Mouse (Mus musculus) hindbrain, embryonic 15.5 days (tissue): Measurements from ENCODE around the gene Ccdc32. TPM values are rescaled to one million over a fixed set of nuclear protein-coding genes. Genes with fewer than 3 reads are reported as not detected.

Experiments used
- ATAC-seq: fragments of 200-750 bp; cut with Nextera tagmentation; 2 replicates; pipeline ENCODE4 v1.8.0; 2017; ENCODE audit warnings: low read depth, moderate number of reproducible peaks, moderate TSS enrichment; ENCODE audit not compliant: low FRiP score
- H3K27ac ChIP-seq: fragments of 300-500 bp; sonication (generic); replicated peaks from 2 replicates; pipeline ENCODE4 v1.5.1; 2015; ENCODE audit warnings: mild to moderate bottlenecking, inconsistent platforms
- H3K27me3 ChIP-seq: fragments of 300-500 bp; sonication (generic); 2 replicates; pipeline ENCODE4 v1.6.1; 2015; ENCODE audit warnings: control low read depth, inconsistent platforms
- H3K36me3 ChIP-seq: fragments of 300-500 bp; sonication (generic); 2 replicates; pipeline ENCODE4 v1.6.1; 2015; ENCODE audit warnings: control low read depth, inconsistent platforms
- H3K4me1 ChIP-seq: fragments of 300-500 bp; sonication (generic); replicated peaks from 2 replicates; pipeline ENCODE4 v1.6.1; 2015; ENCODE audit warnings: control low read depth, inconsistent platforms
- H3K4me2 ChIP-seq: fragments of 300-500 bp; sonication (generic); 2 replicates; pipeline ENCODE4 v1.6.1; 2015; ENCODE audit warnings: moderate library complexity, mild to moderate bottlenecking, inconsistent platforms
- H3K4me3 ChIP-seq: fragments of 300-500 bp; sonication (generic); 2 replicates; pipeline ENCODE4 v1.5.1; 2015; ENCODE audit warnings: mild to moderate bottlenecking, inconsistent platforms
- H3K9ac ChIP-seq: fragments of 300-500 bp; sonication (generic); 2 replicates; pipeline ENCODE4 v1.6.1; 2015; ENCODE audit warnings: inconsistent platforms
- H3K9me3 ChIP-seq: fragments of 300-500 bp; sonication (generic); 2 replicates; pipeline ENCODE4 v1.6.1; 2016; ENCODE audit warnings: control low read depth, inconsistent platforms
- WGBS: fragments of 180-500 bp; shearing (Covaris S2); methylation state at CpG from one replicate; pipeline ENCODE4 v1.1.7; 2015; 5-methylcytosine and 5-hydroxymethylcytosine counted together
- polyA plus RNA-seq: library from polyadenylated mRNA; unstranded; fragments of >200 nt; fragmentation: Nextera tagmentation; extraction: Ambion mirVana; gene quantifications from 2 replicates; pipeline ENCODE4 v1.2.1, GENCODE M21; 2015

Gene Ccdc32
- polyA plus RNA-seq, 1 experiment from 2014 or later = 37.0 TPM

DNA sequence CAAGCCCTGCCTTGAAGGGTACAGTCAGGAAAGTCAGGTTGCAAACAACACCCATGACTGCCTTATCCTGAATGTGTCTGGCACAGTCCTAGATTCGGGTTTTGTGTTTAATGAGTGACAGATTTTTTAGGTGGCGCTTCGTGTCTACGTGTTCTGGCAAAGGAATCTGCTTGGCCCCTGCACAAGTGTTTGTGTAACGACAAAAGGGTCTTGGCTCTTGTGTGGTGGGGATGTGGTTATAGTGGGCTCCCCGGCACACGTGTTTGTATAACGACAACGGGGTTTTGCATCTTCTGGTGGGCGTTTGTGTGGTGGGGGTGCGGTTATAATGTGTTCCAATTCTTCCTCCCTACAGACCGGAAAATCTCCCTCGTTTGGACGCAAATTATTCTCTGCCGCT is 53.3 kb downstream of the Ccdc32 start:
- H3K36me3 ChIP-seq = no peaks in the 10 kb centered on the region
- WGBS = 1% methylated on average over 15 of the region's 15 CpGs
- no peak overlapping the region for H3K27ac ChIP-seq
- peaks cover 37% of the 10 kb centered on the region for H3K27me3 ChIP-seq
- H3K4me3 ChIP-seq = peak overlapping the region; percentile 58
- H3K4me2 ChIP-seq = peak overlapping the region; percentile 93
- peaks cover 15% of the 10 kb centered on the region for H3K4me1 ChIP-seq
- ATAC-seq = peak; percentile 10; the same call in 1 of the 2 replicates
- peak overlapping the region; percentile 58 for H3K9ac ChIP-seq
- H3K9me3 ChIP-seq = no peaks in the 10 kb centered on the region

- ATAC-seq = peak; percentile 82
- Histone ChIP-seq H3K9me3 (no peaks in the 10 kb centered on the region), H3K4me3 (peak overlapping the region; percentile 42), H3K27ac (no peak overlapping the region), H3K4me1 (peaks cover 15% of the 10 kb centered on the region), H3K36me3 (no peaks in the 10 kb centered on the region), H3K9ac (peak overlapping the region; percentile 28; the same call in 1 of the 2 replicates), H3K27me3 (peaks cover 34% of the 10 kb centered on the region), H3K4me2 (peak overlapping the region; percentile 88)
- WGBS = under 1% methylated on average over 33 of the region's 33 CpGs
Observed at GRCm38 (mm10) chr2:118972687-118973376, 56.4 kb downstream of the Ccdc32 start.

GRCm38 (mm10) chr2:118972048-118972447 is 57.1 kb downstream of the Ccdc32 start:
- Histone ChIP-seq H3K4me2 (peak overlapping the region; percentile 88), H3K27me3 (peaks cover 27% of the 10 kb centered on the region), H3K9me3 (no peaks in the 10 kb centered on the region), H3K4me3 (no peak overlapping the region), H3K36me3 (no peaks in the 10 kb centered on the region), H3K9ac (no peak overlapping the region), H3K27ac (no peak overlapping the region), H3K4me1 (peaks cover 15% of the 10 kb centered on the region)
- WGBS = 81% methylated on average over 5 of the region's 5 CpGs
- no peak for ATAC-seq

GRCm38 (mm10) chr2:118969585-118970147 is 59.5 kb downstream of the Ccdc32 start:
- Histone ChIP-seq H3K4me1 (peaks cover 3% of the 10 kb centered on the region), H3K9me3 (no peaks in the 10 kb centered on the region), H3K4me2 (no peak overlapping the region), H3K27ac (no peak overlapping the region), H3K4me3 (no peak overlapping the region), H3K27me3 (peaks cover 19% of the 10 kb centered on the region), H3K36me3 (no peaks in the 10 kb centered on the region), H3K9ac (no peak overlapping the region)
- WGBS = 91% methylated on average over 11 of the region's 11 CpGs
- ATAC-seq = no peak

Other genes with a start within 250 kb of the Ccdc32 start
- 71.6 and 73.5 TPM in 2 replicates for gene Disp2, start 249.7 kb downstream of the Ccdc32 start, polyA plus RNA-seq
- gene Knstrn, start 215.4 kb downstream of the Ccdc32 start, polyA plus RNA-seq = 23.0 and 35.1 TPM in 2 replicates
- gene Ivd, start 167.4 kb downstream of the Ccdc32 start, polyA plus RNA-seq = 45.4 and 51.8 TPM in 2 replicates
- 8.0 and 8.9 TPM in 2 replicates for gene Bahd1, start 129.0 kb downstream of the Ccdc32 start, polyA plus RNA-seq
- 6.2 and 6.9 TPM in 2 replicates for gene Chst14, start 102.9 kb downstream of the Ccdc32 start, polyA plus RNA-seq
- gene Rpusd2, start 5.4 kb upstream of the Ccdc32 start, polyA plus RNA-seq = 3.7 and 4.8 TPM in 2 replicates
- 10.3 and 11.8 TPM in 2 replicates for gene Knl1, start 17.7 kb upstream of the Ccdc32 start, polyA plus RNA-seq
- gene Rad51, start 83.4 kb upstream of the Ccdc32 start, polyA plus RNA-seq = 11.7 and 12.7 TPM in 2 replicates
- 45.2 and 45.8 TPM in 2 replicates for gene Rmdn3, start 127.6 kb upstream of the Ccdc32 start, polyA plus RNA-seq
- gene Gchfr, start 138.4 kb upstream of the Ccdc32 start, polyA plus RNA-seq = 9.4 and 10.0 TPM in 2 replicates
- gene Gm14137, start 145.1 kb upstream of the Ccdc32 start, polyA plus RNA-seq = 0.83 and 0.97 TPM in 2 replicates
- gene Zfyve19, start 179.2 kb upstream of the Ccdc32 start, polyA plus RNA-seq = 58.9 and 68.5 TPM in 2 replicates
- gene Dnajc17, start 179.4 kb upstream of the Ccdc32 start, polyA plus RNA-seq = 22.6 and 24.8 TPM in 2 replicates
- not detected in 2 replicates for gene Ppp1r14d, start 200.5 kb upstream of the Ccdc32 start, polyA plus RNA-seq
- 0.96 and 0.99 TPM in 2 replicates for gene Spint1, start 208.0 kb upstream of the Ccdc32 start, polyA plus RNA-seq
- 44.2 and 45.5 TPM in 2 replicates for gene Rhov, start 241.9 kb upstream of the Ccdc32 start, polyA plus RNA-seq